Mouse (Mus musculus) myocyte (in vitro differentiated cells): ENCODE measurements around the gene S100a10.

Source experiments
- E2F4 ChIP-seq: IDR thresholded peaks from one replicate; pipeline ENCODE4 v1.6.1; 2011; ENCODE audit warnings: mild to moderate bottlenecking, control low read depth, moderate library complexity; ENCODE audit not compliant: insufficient read depth
- MAX ChIP-seq: IDR thresholded peaks from one replicate; pipeline ENCODE4 v1.6.1; 2011; ENCODE audit warnings: low read depth, mild to moderate bottlenecking, control low read depth
- POLR2A ChIP-seq: IDR thresholded peaks from one replicate; pipeline ENCODE4 v1.6.1; 2011; ENCODE audit warnings: low read depth, mild to moderate bottlenecking, control low read depth, moderate library complexity; ENCODE audit not compliant: insufficient read length
- REST ChIP-seq: IDR thresholded peaks from one replicate; pipeline ENCODE4 v1.6.1; 2011; ENCODE audit warnings: mild to moderate bottlenecking, control low read depth, moderate library complexity; ENCODE audit not compliant: insufficient read depth, insufficient read length
- TCF12 ChIP-seq: IDR thresholded peaks from one replicate; pipeline ENCODE4 v1.6.1; 2011; ENCODE audit warnings: mild to moderate bottlenecking, control low read depth; ENCODE audit not compliant: poor library complexity, insufficient read depth, severe bottlenecking

DNA sequence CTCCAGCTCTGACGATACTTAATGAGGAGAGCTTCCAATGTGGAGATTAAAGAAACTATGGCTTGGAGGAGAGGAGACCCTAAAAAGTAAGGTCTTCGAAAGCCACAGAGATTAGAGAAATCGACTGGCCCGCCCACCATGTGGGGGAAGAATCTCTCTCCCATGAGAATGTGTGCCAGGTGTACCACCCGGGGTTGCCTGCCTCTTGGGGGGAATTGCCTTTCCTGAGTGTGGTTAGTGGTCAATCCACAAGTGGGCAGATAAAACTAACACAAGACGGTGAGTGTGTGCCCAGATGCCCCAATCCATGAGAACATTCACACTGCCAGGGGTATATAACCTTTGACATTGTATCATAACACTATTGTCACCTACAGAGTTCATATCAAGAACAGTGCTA lies 12.8 kb downstream of the S100a10 start:
- TF ChIP-seq E2F4 (no peak), POLR2A (no peak), MAX (no peak), REST (no peak), TCF12 (no peak)
